Mouse (Mus musculus) urinary bladder, postnatal 10 days (tissue): ENCODE measurements around the gene P3h1.

ENCODE experiments used
- DNase-seq: peaks from one replicate; pipeline ENCODE4 v3.0.0; 2022; ENCODE audit warnings: low spot score

P3h1 gene

GRCm38 (mm10) chr4:119232410-119233255, at the start of gene P3h1, which contains the start of gene AU022252:
TSS of gene P3h1 (plus strand) at chr4:119232915.
TSS of gene AU022252 (minus strand) at chr4:119232712.
- peak; percentile 95 for DNase-seq

DNA sequence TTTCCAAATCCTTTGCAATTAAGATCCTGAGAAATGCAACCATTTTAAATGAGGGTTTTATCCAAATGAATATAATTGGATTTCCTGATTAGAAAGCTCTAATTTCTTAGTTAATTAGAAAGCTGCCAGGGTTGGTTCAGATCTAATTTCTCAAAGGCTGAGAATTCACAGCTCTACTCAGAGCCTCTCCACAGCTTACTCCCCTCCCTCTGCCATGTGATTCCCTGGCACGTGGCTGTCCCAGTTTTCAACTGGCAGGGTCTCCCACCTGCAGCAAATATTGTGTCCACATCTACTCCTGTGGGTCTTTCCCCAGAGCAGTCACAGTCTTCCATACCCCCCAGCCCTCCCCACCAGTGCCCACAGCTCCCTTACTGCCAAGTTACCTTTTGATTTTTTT, 49.2 kb upstream of the P3h1 start:
- no peak for DNase-seq

DNA sequence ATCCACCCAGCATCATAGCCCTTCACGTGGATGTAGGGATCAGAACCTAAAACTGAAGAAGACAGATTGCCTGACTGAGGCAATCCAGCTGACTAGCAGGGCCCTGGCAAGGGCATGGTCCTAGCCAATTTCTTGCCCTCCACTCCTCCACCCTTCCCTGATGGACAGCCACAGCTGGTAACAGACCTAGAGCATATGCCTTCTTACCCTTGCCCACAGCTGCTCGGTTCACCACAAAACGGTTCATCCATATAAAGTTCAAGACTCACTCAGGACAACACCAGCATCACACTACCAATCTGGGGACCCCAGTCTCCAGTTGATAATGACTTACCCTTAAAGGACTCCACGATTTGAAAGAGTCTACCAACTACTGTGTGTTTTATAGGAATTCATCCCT, 46.9 kb upstream of the P3h1 start:
- no peak for DNase-seq

DNA sequence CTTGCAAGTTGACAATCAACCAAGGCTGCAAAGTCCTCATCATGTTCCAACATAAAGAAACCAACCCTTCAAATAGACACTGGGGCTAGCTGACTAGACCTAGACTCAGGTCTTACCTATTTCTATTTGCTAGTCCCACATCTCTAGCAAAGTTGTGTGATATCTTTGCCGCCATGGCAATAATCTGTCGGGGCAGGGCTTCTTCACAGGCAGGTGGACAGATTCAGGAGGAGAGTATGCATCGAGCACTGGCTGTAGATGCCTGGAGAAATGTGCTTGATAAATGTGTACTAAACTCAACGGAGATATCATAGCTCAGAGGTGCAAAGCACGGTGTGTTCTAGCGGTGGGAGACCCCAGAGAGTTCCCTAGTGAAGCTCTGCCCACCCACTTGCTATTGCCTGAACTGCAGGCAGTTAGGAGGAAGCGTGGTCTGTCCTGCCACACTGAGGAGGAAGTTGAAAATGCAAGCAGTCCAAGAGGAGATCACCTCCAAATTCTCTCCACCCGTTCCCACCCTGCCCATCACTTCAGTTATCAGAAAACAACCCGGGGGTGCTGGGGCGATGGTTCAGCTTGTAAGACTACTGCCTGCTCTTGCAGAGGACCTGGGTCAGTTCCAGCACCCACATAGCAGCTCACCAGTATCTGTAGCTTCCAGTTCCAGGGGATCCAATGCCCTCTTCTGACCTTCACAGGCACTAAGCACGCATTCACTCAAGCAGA, 44.5 kb upstream of the P3h1 start:
- no peak for DNase-seq

- no peak for DNase-seq
Observed at GRCm38 (mm10) chr4:119189392-119189791, 43.3 kb upstream of the P3h1 start.

GRCm38 (mm10) chr4:119189864-119190263, 42.9 kb upstream of the P3h1 start, which contains the start of gene Ermap:
TSS of gene Ermap (minus strand) at chr4:119190011.
- no peak for DNase-seq

DNA sequence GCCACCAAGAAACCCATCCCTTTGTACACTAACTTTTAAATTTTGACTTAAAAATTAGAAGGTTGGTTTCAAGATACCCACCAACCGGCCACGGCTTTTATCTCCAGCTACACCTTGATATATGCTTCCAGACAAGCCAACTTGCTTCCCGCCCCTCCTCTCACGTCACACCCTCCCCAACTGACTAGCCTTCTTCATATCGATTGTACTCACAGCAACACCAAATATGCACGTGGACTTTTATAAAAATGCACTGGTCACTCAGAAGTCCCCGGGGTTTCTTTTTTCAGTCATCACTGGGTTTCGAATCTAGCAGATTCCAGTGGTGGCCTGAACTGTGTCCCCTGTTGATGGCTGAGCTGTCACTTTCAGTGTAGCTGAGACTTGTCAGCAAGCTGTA, 42.1 kb upstream of the P3h1 start:
- DNase-seq, result no peak

- DNase-seq, result no peak
Observed at GRCm38 (mm10) chr4:119191273-119191672, 41.4 kb upstream of the P3h1 start.

DNA sequence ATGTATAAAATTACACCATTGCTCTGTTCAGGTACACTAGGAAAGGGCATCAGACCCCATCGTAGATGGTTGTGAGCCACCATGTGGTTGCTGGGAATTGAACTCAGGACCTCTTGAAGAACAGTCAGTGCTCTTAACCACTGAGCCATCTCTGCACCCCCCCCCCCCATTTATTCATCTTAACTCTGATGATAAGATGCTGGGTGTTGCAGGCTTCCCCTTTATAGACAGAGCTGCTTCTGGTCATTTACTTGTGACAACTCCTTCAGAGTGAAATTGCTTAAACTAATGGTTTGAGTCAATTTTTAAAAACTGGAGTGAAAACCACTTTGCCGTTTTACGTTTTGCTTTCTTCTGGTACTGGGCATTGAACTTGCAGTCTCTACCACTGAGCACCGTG, 40.0 kb upstream of the P3h1 start:
- no peak for DNase-seq

DNA sequence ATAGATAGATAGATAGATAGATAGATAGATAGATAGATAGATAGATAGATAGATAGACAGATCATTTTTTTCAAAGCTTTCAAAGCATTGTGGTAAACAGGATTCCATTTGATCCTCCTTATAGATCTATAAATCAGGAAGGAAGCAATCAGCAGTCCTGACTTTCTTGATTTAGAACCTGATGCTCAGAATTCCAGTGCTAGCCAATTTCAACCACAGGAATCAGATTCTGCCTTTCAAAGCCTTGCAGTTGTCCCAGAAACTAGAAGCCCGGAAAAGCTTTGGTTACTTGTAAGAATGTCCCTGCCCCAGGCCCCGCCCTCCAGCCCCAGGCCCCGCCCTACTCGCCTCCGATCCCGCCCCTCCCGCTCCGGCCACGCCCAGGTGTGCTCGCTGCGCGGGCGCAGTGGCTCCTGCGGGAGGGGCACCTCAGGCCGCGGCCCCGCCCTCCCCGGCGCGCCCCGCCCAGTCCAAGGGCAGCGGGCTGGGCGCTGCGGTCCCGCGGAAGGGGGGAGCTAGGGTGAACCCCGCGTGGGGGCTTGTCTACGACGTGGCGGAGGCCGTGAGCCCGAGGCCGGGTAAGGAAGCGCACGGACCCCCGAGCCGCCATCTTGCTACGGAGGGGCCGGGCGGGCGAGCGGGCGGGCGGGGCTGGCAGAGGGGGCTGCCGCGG, 37.7 kb upstream of the P3h1 start, which contains the start of gene Svbp:
Svbp (plus strand) TSS at position 398 of the 673 bp plus-strand sequence.
- peak; percentile 66 for DNase-seq

DNA sequence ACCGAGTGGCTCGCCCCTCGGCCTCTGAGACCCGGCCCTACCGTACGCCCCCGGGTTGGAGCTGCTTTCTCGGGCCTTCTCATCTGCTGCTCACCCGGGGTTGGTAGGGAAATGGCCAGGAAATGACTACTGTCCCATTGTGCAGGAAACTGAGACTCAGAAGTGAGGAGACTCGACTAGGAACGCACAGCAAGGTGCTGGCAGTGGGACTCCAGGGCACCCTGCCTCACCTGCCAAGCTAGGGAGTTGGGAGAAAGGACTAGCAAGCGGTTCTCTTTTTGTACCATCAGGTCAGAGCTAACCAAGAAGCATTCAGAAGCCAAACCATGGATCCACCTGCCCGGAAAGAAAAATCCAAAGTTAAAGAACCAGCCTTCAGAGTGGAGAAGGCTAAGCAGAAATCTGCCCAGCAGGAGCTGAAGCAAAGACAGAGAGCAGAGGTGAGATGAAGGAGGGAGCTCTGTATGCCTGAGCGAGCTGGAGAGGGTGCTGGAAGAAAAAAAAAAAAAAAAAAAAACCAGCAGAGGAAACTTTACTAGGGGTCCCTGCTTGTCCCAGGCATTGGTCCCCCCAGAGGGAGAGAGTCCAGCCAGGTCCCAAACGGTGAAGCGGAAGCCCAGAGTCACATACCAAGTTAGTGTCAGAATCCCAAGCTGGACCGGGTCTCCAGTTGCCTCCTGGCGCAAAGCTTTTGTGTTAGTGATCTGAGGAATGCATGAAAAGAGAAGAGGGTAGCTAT, 37.0 kb upstream of the P3h1 start:
- no peak for DNase-seq

- no peak for DNase-seq
Observed at GRCm38 (mm10) chr4:119198105-119198504, 34.6 kb upstream of the P3h1 start.

DNA sequence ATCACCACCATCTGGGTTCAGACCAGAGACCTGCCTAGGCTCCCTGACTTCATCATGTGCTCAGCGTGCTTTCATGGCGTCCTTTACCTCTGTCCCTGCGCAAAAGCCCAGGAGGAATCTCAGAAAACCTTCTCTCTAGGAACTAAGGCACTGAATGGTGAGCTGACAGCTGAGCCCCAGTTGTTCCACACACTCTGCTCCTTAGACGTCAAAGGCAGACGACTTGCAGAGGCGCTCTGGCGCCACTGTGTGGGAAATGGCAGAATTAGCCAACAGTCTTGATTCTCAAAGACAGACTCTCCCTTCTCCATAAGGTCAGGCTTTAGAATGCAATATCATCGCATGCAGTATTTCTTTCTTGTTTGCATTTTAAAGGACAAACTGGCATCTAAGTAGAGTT, 28.0 kb upstream of the P3h1 start:
- no peak for DNase-seq

DNA sequence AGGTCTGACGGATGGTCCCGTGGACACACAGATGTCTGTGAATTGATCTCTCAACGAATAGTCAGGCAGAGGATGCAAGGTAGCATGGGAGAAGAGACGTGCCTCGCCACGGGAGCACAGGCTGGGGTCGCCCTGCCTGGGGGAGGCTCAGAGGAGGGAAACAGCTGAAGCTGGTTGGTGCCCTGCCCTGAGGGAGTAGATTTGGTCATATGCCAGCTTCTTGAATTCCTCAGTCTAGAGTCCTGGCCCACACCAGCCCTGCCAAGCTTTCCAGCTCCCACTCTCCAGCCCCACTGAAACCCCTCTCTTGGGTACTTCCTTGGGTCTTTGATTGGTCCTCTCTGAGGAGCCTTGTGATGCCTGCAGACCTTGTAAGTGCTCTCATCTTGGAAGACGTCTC, 16.0 kb upstream of the P3h1 start:
- DNase-seq, result no peak

GRCm38 (mm10) chr4:119218169-119218568, 14.5 kb upstream of the P3h1 start, which contains the start of gene Tmem269:
TSS of gene Tmem269 (minus strand) at chr4:119218217.
- no peak for DNase-seq

DNA sequence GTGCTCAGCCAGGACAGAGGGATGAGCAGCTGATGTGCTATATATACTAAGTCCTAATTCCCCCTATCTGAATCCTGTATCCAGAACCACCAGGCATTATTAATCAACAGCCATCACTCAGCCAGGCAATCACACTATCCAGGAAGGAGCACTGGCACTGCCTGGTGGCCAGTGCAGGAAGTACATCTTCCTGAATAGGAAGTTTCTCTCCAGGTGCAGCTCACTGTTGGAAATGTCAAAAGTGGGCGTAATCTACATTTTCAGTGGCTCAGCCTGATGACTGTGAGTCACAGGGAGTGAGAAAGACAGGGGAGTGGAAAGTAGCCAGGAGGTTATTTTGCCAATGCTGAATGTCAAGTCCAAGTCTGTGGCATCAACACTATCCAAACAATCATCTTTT, 9.0 kb upstream of the P3h1 start:
- no peak for DNase-seq

DNA sequence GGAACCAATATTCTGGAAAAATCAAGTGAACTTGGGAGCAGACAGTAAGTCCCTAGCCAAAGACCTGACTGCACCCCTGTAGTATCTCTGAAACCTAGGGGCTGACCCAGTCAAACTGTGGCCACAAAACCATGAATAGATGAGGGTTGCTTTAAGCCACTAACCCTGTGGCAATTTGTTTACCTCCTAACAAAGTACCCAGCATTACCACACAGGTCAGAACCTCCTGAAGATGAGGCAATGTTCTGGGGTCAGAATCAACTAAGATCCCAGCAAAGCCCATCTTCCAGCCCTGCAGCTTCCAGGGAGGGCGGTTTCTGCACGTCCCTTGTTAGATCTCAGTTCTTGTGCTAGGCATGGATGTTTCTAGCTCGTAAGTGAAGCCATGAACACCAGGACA, 8.2 kb upstream of the P3h1 start:
- DNase-seq, result no peak

- no peak for DNase-seq
Observed at GRCm38 (mm10) chr4:119225719-119226118, 7.0 kb upstream of the P3h1 start.

DNA sequence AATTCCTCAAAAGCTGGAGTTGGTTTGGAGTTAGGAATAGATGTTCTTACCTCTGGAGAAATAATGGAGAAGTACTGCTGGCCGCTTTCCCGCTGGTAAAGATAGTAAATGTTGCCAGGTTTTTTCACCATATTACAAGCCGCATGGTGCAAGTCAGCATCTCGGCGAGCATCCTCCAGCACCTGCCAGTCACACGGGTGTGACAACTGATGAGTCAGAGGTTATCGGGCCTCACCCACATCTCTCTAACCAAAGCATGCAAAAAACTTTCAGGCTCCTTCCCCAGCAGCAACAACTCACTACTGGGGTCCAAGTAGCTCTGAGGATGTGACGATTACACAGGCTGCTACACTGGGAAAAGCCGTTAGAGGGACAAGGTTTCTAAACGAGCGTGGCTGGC, 6.0 kb upstream of the P3h1 start:
- no peak for DNase-seq

DNA sequence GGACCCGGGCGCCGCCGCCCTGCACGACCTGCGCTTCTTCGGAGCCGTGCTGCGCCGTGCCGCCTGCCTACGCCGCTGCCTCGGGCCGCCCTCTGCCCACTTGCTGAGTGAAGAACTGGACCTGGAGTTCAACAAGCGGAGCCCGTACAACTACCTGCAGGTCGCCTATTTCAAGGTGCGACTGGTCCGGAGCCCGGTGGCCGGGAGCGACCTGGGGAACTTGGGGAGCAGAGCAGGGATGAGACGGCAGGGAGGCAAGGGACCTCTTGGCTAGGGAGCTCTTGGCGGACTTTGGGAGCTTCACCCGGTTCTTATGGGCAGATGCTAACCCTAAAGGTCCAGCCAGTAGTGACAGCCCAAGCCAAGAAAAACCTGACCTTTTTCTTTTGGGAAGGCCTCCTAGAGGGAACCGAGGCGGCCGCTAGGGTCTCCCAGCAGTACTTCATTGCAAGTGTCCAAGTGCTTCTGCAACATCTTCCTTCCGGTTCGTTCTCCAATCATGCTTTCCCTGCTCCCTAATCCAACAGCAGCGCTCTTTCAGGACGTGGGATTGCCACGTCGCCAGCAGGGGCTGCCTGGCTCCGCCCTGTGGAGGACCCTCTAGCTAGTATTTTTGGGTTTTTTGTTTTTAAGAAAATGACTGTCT, 664 bp downstream of the P3h1 start:
- DNase-seq, result no peak

- no peak for DNase-seq
Observed at GRCm38 (mm10) chr4:119234348-119234747, 1.6 kb downstream of the P3h1 start.
